Mouse (Mus musculus) embryonic facial prominence, embryonic 12.5 days (tissue): ENCODE measurements at regions not wholly inside any gene's neighbourhood (a gene's known extent, or its start where the extent isn't known, plus 50 kb on each side); places are given as distances from the start of the nearest gene placed in this dataset.

Source experiments
- ATAC-seq: fragments of 200-750 bp; cut with Nextera tagmentation; 2 replicates; pipeline ENCODE4 v1.8.0; 2017; ENCODE audit not compliant: insufficient number of reproducible peaks, insufficient read depth, low FRiP score, low TSS enrichment
- H3K27ac ChIP-seq: fragments of 300-500 bp; sonication (generic); 2 replicates; pipeline ENCODE4 v1.5.1; 2016; ENCODE audit warnings: mild to moderate bottlenecking
- H3K27me3 ChIP-seq: fragments of 300-500 bp; sonication (generic); 2 replicates; pipeline ENCODE4 v1.6.1; 2016; ENCODE audit warnings: mild to moderate bottlenecking, moderate library complexity
- H3K36me3 ChIP-seq: fragments of 300-500 bp; sonication (generic); 2 replicates; pipeline ENCODE4 v1.6.1; 2016; ENCODE audit warnings: mild to moderate bottlenecking
- H3K4me1 ChIP-seq: fragments of 300-500 bp; sonication (generic); 2 replicates; pipeline ENCODE4 v1.6.1; 2016
- H3K4me2 ChIP-seq: fragments of 300-500 bp; sonication (generic); replicated peaks from 2 replicates; pipeline ENCODE4 v1.6.1; 2016; ENCODE audit warnings: mild to moderate bottlenecking, moderate library complexity
- H3K4me3 ChIP-seq: fragments of 300-500 bp; sonication (generic); 2 replicates; pipeline ENCODE4 v1.5.1; 2016; ENCODE audit warnings: mild to moderate bottlenecking
- H3K9ac ChIP-seq: fragments of 300-500 bp; sonication (generic); 2 replicates; pipeline ENCODE4 v1.6.1; 2016; ENCODE audit warnings: mild to moderate bottlenecking, moderate library complexity
- H3K9me3 ChIP-seq: fragments of 300-500 bp; sonication (generic); 2 replicates; pipeline ENCODE4 v1.6.1; 2016; ENCODE audit warnings: mild to moderate bottlenecking, moderate library complexity
- WGBS: fragments of 180-500 bp; shearing (Covaris S2); methylation state at CpG from one replicate; pipeline ENCODE4 v1.1.7; 2016; 5-methylcytosine and 5-hydroxymethylcytosine counted together

DNA sequence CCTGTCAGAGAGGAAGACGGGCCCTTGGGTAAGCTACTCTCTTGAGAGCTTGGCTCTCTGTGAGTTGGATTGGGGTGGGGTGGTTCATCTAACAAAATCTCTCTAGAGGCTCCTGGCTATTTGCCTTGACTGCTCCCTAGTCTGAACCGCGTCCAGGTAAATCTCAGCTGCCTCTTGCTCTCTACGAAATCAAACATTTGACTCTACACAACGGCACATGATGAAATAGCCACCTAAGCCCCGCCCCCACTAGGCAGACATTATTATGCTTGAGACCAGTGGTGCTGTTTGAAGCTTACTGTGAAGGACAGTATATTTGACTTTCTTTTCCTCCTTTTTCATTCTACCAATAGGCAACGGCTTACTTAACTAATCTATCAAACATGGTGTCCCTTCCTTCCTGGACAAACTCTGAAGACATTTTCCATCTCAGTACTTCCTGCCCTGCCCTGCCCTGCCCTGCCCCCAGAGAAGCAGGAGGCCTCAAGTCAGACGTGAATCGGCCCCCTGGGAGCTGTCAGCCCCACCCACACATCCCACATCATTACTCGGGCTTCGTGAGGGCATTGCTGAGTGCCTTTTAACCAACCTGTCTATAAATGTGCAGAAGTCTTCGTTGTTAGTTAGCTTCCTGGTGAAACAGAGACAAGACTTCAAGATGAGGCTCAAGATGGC lies 103.4 kb upstream of the Rreb1 start:
- no peak overlapping the region for H3K9ac ChIP-seq
- H3K27me3 ChIP-seq = no peaks in the 10 kb centered on the region
- no peaks in the 10 kb centered on the region for H3K4me1 ChIP-seq
- no peaks in the 10 kb centered on the region for H3K9me3 ChIP-seq
- no peak overlapping the region for H3K4me2 ChIP-seq
- 73% methylated on average over 12 of the region's 12 CpGs for WGBS
- H3K36me3 ChIP-seq = no peaks in the 10 kb centered on the region
- H3K4me3 ChIP-seq = no peak overlapping the region
- H3K27ac ChIP-seq = no peak overlapping the region
- no peak for ATAC-seq

DNA sequence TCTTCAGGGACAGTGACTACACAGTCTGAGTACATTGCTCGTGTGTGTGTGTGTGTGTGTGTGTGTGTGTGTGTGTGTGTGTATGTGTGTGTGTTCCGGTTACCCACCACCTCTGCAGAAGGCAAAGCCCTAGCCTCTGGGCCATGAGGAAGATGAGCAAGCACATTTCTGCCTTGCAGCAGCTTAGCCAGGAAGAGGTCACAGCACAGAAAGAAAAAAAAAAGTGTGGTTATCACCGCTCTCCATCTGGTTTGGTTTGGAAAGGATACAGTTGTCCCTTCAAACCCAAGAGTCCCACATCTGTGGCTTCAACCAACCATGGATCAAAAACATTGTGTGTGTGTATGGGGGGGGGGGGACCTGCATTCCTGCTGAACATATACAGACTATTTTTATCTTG lies 102.5 kb upstream of the Rreb1 start:
- no peak overlapping the region for H3K4me3 ChIP-seq
- H3K4me2 ChIP-seq = no peak overlapping the region
- no peak overlapping the region for H3K27ac ChIP-seq
- H3K4me1 ChIP-seq = no peaks in the 10 kb centered on the region
- 80% methylated on average over 3 of the region's 3 CpGs for WGBS
- H3K9ac ChIP-seq = no peak overlapping the region
- no peaks in the 10 kb centered on the region for H3K27me3 ChIP-seq
- ATAC-seq = no peak
- H3K36me3 ChIP-seq = no peaks in the 10 kb centered on the region
- no peaks in the 10 kb centered on the region for H3K9me3 ChIP-seq

DNA sequence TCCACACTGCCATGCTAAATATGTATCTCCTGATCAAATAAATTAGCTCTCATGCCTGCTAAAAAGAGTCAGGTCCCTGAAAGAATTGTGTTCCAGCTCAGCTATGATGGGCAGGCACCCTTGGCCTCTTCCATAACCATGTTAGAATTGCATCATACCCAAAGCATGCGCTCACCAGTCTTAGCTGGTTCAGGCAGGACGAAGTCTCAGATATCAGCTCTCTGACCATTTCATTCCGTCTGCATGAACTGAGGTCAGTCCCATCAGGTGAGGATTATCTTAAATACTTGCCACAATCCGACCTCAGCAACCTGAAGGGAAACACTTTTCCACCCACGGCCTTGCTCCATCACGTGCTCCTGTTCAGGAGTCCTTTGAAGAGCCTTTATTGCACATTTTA lies 101.3 kb upstream of the Rreb1 start:
- Histone ChIP-seq H3K4me1 (no peaks in the 10 kb centered on the region), H3K36me3 (no peaks in the 10 kb centered on the region), H3K4me3 (no peak overlapping the region), H3K9ac (no peak overlapping the region), H3K4me2 (no peak overlapping the region), H3K27ac (no peak overlapping the region), H3K27me3 (no peaks in the 10 kb centered on the region), H3K9me3 (no peaks in the 10 kb centered on the region)
- ATAC-seq = no peak
- 69% methylated on average over 6 of the region's 6 CpGs for WGBS

DNA sequence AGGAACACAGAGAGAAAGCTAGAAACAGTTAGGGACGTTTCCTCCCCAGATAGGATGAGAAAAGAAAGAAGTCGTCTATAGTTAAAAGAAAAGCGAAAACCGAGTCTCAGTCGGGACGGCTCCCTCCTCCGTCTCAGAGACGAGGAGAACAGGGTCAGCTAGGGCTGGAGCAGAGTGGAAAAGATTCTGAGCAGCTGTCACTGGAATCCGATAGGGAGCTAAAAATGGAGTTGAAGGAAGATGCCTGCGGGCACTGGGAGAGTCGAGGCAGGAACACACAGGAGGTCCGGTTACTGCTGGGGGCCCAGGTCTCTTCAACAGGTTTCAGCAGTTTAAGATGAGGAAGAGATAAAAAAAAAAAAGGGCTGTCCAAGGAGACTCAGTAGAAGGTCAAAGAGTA lies 99.9 kb upstream of the Rreb1 start:
- H3K9ac ChIP-seq = no peak overlapping the region
- H3K36me3 ChIP-seq = no peaks in the 10 kb centered on the region
- H3K27ac ChIP-seq = no peak overlapping the region
- no peak for ATAC-seq
- H3K4me3 ChIP-seq = no peak overlapping the region
- H3K27me3 ChIP-seq = no peaks in the 10 kb centered on the region
- no peaks in the 10 kb centered on the region for H3K9me3 ChIP-seq
- WGBS = 46% methylated on average over 12 of the region's 12 CpGs
- H3K4me1 ChIP-seq = no peaks in the 10 kb centered on the region
- no peak overlapping the region for H3K4me2 ChIP-seq

DNA sequence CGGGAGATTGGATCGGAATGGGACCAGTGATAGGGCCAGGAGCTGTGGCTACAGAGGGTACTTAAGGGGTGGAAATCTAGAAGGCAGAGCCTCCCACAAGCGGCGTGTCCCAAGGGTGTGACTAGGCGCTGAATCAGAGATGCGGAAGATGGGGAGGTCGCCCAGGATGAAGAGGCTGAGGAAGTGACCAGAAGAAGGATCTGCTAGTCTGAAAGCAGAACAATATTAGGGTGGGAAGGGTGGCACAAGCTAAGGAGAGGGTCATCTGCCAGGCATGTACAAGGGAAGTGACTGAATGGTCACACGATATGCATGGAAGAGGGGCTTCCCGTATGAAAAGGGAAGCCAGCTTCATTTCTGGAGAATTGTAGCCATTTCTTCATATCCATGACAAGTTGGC lies 99.4 kb upstream of the Rreb1 start:
- Histone ChIP-seq H3K4me3 (no peak overlapping the region), H3K4me2 (no peak overlapping the region), H3K9ac (no peak overlapping the region), H3K27ac (no peak overlapping the region), H3K36me3 (no peaks in the 10 kb centered on the region), H3K4me1 (no peaks in the 10 kb centered on the region), H3K9me3 (no peaks in the 10 kb centered on the region), H3K27me3 (no peaks in the 10 kb centered on the region)
- no peak for ATAC-seq
- 94% methylated on average over 9 of the region's 9 CpGs for WGBS

DNA sequence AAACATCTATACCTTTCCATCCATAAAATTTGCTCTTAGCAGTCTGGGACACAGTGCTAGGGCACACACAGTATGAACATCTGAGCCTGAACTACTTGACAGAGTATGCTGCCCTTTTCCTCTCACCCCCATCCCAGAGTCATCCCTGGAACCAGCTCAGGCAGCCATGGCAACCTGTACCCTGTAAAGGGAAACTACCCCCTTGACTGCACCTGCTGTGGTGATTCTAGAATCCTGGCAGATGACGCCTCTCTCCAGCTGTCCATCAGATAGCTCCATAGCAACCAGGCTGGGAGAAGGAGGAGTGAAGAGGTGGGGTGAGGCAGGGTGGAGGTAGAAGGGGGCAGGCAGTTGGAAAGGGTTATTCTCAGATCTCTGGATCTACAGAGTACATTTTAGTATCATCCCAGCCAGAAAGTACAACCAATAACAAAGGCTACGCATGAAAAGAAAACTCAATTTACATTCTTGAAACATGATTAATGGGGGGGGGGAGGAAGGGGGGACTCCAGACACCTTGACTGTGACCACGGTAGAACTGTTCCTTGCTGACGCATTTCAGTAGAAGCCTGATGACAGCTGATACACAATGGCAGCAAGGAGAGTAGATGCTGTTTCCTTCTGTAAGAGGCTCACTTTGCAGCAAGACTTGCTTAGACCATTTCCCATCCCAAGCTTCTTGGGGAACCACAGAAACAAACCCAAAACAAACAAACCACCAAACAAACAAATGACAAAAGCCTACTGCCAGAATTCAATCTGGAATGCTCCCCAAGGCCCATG lies 97.2 kb upstream of the Rreb1 start:
- 62% methylated on average over 4 of the region's 4 CpGs for WGBS
- Histone ChIP-seq H3K4me2 (no peak overlapping the region), H3K4me1 (no peaks in the 10 kb centered on the region), H3K36me3 (no peaks in the 10 kb centered on the region), H3K9ac (no peak overlapping the region), H3K27me3 (no peaks in the 10 kb centered on the region), H3K4me3 (no peak overlapping the region), H3K9me3 (no peaks in the 10 kb centered on the region), H3K27ac (no peak overlapping the region)
- peak; percentile 69; the same call in 1 of the 2 replicates for ATAC-seq

DNA sequence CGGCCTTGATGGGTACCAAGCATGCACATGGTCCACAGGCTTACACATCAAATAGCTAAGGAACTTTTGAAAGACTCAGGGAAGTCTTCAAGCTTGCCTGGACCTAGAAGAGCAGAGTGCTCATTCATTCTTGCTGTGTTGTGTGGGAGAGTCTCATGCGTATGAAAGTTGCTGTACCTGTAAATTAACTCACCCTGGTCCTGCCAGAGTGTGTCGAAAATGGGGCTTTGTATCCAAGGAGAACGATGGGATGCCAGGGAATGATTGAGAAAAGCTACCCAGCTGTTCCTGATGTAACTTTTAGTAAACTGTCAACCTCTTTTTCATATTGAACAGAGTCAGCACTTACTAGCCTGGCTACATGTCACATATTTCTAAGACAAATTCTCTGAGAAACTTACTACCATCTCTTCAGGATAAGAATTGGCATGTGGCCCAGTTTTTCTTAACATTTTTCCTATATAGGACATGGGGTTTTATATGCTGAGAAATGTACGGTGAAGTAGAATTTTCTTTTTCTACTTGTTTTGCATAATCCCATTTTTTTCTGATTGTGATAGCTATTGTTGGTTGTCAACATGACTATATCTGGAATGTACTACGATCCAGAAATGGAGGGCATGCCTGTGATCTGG lies 95.0 kb upstream of the Rreb1 start:
- Histone ChIP-seq H3K4me3 (no peak overlapping the region), H3K4me2 (no peak overlapping the region), H3K36me3 (no peaks in the 10 kb centered on the region), H3K27me3 (no peaks in the 10 kb centered on the region), H3K27ac (no peak overlapping the region), H3K4me1 (no peaks in the 10 kb centered on the region), H3K9ac (no peak overlapping the region), H3K9me3 (no peaks in the 10 kb centered on the region)
- no peak for ATAC-seq
- WGBS = 77% methylated on average over 6 of the region's 6 CpGs

DNA sequence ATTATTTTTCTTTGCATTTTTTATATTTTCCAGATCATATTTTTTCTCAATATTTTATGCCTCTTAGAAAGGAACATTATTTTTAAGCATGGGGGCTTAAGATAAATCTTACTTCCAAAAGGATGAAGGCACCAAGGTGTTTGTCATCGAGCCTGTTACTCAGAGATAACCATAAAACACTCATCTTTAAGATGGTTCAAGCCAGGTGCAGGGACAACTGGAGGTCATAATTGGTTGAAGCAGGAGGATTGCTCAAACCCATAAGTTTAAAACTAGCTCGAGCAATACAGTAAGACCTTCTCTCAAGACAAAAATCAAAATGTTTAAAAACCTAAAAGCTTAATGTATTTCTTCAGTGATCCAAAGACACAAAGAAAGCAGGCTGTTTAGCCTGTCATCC lies 92.6 kb upstream of the Rreb1 start:
- Histone ChIP-seq H3K9ac (no peak overlapping the region), H3K4me2 (no peak overlapping the region), H3K27ac (no peak overlapping the region), H3K4me3 (no peak overlapping the region), H3K36me3 (no peaks in the 10 kb centered on the region), H3K27me3 (no peaks in the 10 kb centered on the region), H3K4me1 (no peaks in the 10 kb centered on the region), H3K9me3 (no peaks in the 10 kb centered on the region)
- whole genome bisulfite sequencing = 78% methylated on average over 2 of the region's 2 CpGs
- ATAC-seq = no peak

DNA sequence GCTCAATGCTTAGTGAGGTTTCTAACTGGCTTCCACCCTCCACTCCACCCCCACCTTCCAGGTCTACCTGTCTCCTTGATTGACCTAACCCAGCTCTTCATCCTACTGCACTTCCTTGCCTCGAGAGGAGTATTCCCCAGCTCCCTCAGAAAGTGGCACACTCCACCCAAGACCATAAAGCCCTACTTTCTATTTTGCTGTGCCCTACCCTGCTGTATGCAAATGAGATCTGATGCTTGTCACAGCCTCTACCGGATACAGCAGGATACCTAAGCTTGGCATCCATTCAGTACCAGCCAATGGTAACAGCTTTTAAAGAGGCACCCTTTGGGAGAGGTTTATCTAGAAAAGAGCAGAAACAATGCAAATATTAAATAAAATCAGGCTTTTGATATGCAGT lies 92.1 kb upstream of the Rreb1 start:
- H3K9me3 ChIP-seq = no peaks in the 10 kb centered on the region
- H3K4me3 ChIP-seq = no peak overlapping the region
- no peaks in the 10 kb centered on the region for H3K4me1 ChIP-seq
- ATAC-seq = no peak
- no peak overlapping the region for H3K9ac ChIP-seq
- H3K4me2 ChIP-seq = no peak overlapping the region
- H3K36me3 ChIP-seq = no peaks in the 10 kb centered on the region
- no peaks in the 10 kb centered on the region for H3K27me3 ChIP-seq
- H3K27ac ChIP-seq = no peak overlapping the region
- WGBS = 65% methylated on average over 2 of the region's 2 CpGs

DNA sequence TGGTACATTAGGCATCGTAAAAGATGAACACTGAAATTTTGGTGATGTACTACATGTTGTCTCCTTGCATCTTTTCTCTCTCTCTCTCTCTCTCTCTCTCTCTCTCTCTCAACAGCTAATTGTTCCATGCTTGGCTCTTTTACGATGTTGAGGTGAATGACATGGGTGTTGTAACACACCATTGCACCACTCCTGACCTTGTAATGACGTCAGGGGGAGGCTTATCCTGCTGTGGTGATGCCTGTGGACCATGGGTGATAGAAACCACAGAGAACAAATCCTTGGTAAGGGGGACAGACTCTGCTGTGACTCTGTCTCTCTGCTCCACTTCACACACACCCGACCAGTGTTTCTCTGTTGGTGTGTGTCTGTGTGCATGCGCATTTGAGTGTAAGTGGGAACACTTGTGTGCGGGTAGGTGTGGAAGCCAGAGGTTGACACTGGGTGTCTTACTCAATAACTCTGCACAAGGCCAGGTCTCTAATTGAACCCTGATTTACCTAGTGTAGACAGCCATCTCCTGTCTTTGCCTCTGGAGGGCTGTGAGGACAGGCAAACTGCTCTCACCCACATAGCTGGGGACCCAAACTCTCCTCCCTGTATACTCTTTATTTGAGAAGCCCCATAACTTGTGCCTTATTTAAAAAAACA lies 88.9 kb upstream of the Rreb1 start:
- no peaks in the 10 kb centered on the region for H3K9me3 ChIP-seq
- no peak for ATAC-seq
- no peaks in the 10 kb centered on the region for H3K36me3 ChIP-seq
- no peak overlapping the region for H3K27ac ChIP-seq
- WGBS = 91% methylated on average over 6 of the region's 6 CpGs
- no peak overlapping the region for H3K4me3 ChIP-seq
- no peaks in the 10 kb centered on the region for H3K4me1 ChIP-seq
- no peaks in the 10 kb centered on the region for H3K27me3 ChIP-seq
- no peak overlapping the region for H3K4me2 ChIP-seq
- no peak overlapping the region for H3K9ac ChIP-seq

DNA sequence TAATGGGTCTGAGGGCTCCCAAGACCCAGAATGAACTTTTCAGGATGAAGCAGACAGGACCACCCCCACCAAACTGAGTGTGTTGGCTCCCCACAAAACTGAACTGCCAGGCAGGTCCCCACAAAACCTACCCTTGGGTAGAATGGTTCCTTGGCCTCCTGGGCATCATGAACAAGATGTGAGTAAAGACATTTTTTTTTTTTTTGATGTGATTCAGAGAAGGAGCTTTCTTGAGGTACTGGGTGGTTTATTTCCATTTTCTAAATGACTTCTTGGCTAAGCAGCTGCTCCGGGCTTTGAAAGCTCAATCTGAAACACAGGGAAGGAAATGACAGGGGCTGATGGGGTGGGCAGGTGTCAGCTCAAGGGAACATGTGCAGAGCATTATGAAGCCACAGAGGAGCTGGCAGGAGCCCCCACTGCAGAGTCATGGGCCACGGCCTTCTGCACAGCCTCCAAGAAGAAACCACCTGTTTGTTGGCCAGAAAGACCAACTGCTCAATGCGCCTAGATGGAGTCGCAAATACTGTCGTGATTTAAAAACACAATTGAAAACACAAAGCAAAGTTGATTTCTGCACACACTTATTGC lies 86.2 kb upstream of the Rreb1 start:
- H3K9me3 ChIP-seq = no peaks in the 10 kb centered on the region
- WGBS = 80% methylated on average over 5 of the region's 5 CpGs
- no peak overlapping the region for H3K4me2 ChIP-seq
- H3K4me3 ChIP-seq = no peak overlapping the region
- H3K27me3 ChIP-seq = no peaks in the 10 kb centered on the region
- no peak for ATAC-seq
- no peaks in the 10 kb centered on the region for H3K4me1 ChIP-seq
- no peak overlapping the region for H3K27ac ChIP-seq
- no peaks in the 10 kb centered on the region for H3K36me3 ChIP-seq
- no peak overlapping the region for H3K9ac ChIP-seq
